Mouse (Mus musculus) kidney, adult 9 months (tissue): ENCODE results near the gene Hormad2.
A peak's percentile ranks its signal among the peaks of the same experiment; 100 is the strongest.

Experiments used
- DNase-seq: peaks from one replicate; pipeline ENCODE4 v3.0.0; 2022

Gene Hormad2

GRCm38 (mm10) chr11:4442280-4442679, 1.4 kb upstream of the Hormad2 start:
- no peak for DNase-seq

GRCm38 (mm10) chr11:4438211-4438610, 2.7 kb downstream of the Hormad2 start:
- DNase-seq: no peak

GRCm38 (mm10) chr11:4437318-4437717, 3.6 kb downstream of the Hormad2 start:
- DNase-seq: no peak

- DNase-seq: peak; percentile 38
These were observed 4.3 kb downstream of the Hormad2 start for GRCm38 (mm10) chr11:4436631-4437030.

GRCm38 (mm10) chr11:4434461-4434860, 6.4 kb downstream of the Hormad2 start:
- DNase-seq: no peak

GRCm38 (mm10) chr11:4423818-4424217, 17.1 kb downstream of the Hormad2 start:
- no peak for DNase-seq

- DNase-seq: no peak
These were observed 18.1 kb downstream of the Hormad2 start for GRCm38 (mm10) chr11:4422494-4423425.

- peak; percentile 33 for DNase-seq
These were observed 18.9 kb downstream of the Hormad2 start for GRCm38 (mm10) chr11:4421933-4422488.

- no peak for DNase-seq
These were observed 22.9 kb downstream of the Hormad2 start for GRCm38 (mm10) chr11:4417986-4418385.

- DNase-seq: no peak
These were observed 28.6 kb downstream of the Hormad2 start for GRCm38 (mm10) chr11:4412294-4412693.

GRCm38 (mm10) chr11:4404277-4404676, 36.6 kb downstream of the Hormad2 start:
- DNase-seq: no peak

GRCm38 (mm10) chr11:4403381-4403780, 37.5 kb downstream of the Hormad2 start:
- no peak for DNase-seq

GRCm38 (mm10) chr11:4401251-4401650, 39.7 kb downstream of the Hormad2 start:
- no peak for DNase-seq

GRCm38 (mm10) chr11:4394226-4394625, 46.7 kb downstream of the Hormad2 start:
- no peak for DNase-seq

- DNase-seq: no peak
These were observed 52.9 kb downstream of the Hormad2 start for GRCm38 (mm10) chr11:4388018-4388417.

GRCm38 (mm10) chr11:4382321-4382720, 58.6 kb downstream of the Hormad2 start:
- DNase-seq: no peak

GRCm38 (mm10) chr11:4379857-4380256, 61.0 kb downstream of the Hormad2 start:
- DNase-seq: no peak

- DNase-seq: no peak
These were observed 74.5 kb downstream of the Hormad2 start for GRCm38 (mm10) chr11:4366389-4366788.

GRCm38 (mm10) chr11:4355430-4355829, 85.5 kb downstream of the Hormad2 start:
- DNase-seq: no peak

- DNase-seq: no peak
These were observed 88.3 kb downstream of the Hormad2 start for GRCm38 (mm10) chr11:4352637-4353036.

GRCm38 (mm10) chr11:4343926-4344325, 97.0 kb downstream of the Hormad2 start:
- DNase-seq: no peak

- no peak for DNase-seq
These were observed 98.9 kb downstream of the Hormad2 start for GRCm38 (mm10) chr11:4342027-4342426.

GRCm38 (mm10) chr11:4340109-4340779, 100.7 kb downstream of the Hormad2 start:
- DNase-seq: no peak

GRCm38 (mm10) chr11:4339275-4339674, 101.6 kb downstream of the Hormad2 start:
- DNase-seq: no peak
